Mouse (Mus musculus) kidney, adult 18-20 months (tissue): ENCODE measurements around the gene Senp6.
"Not testable (repeated sequence)": the region's sequence is repeated elsewhere in the genome, so short reads cannot be mapped to it uniquely, and the experiment has no call there.

Experiments used
- DNase-seq: peaks from one replicate; pipeline ENCODE4 v3.0.0; 2021

The Senp6 gene

DNA sequence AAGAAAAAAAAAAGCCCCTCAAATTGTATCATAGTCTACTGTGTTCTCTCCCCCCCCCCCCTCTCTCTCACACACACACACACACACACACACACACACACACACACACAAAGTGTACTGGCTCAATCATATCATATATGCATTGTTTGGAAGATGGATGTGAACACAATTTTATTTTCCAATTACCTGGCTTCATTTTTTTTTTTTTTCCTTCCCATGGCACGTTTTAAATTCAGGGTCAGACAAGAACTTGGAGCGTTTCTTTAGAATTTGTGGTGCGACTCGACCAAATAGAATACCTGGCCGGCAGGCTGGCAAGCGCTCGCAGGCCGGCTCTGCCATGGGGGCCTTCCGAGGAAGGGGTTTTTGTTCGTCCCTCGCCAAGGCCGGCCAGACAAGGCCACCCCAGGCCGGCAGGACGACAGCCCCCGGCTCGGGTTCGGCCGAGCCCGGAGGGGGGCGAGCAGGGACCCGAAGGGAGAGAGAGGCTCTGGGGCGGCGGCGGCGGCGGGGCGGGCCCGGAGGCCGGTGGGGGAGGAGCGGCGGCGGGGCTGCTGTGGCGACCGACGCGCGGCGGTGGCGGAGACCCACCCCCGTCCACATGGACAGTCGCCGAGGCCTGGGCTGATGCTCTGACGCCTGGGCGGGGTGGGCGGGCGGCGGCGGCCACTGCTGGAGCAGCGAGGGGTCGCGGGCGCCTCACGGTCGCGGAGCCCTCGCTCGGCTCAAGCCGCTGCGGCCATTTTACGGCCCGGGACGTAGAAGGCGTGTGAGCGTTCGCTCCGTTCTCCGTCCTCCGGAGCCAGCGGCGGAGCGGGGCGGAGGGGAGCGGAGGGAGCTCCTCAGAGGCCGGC is at the start of gene Senp6:
Gene Senp6, plus strand, starts transcription at position 537 of the 854 bp plus-strand sequence.
- peak; percentile 82 for DNase-seq

DNA sequence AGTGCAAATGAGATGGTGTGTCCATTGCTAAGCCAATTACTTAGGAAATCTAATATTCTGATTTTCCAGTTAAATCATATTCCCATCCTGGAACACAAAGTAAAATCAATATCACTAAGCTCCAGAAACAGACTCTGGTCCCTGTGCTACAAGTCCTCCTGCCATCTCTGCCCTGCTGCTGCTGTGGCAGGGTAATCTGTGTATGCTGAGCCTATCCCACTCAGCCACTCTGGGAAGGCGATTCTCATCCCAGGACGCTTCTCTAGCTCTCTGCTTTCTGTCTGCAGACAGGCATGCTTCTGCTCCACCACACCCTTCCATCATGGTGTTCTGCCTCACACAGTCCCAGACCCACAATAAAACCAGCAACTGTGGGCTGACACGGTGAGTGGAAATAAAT is 46.3 kb upstream of the Senp6 start:
- DNase-seq, result no peak

DNA sequence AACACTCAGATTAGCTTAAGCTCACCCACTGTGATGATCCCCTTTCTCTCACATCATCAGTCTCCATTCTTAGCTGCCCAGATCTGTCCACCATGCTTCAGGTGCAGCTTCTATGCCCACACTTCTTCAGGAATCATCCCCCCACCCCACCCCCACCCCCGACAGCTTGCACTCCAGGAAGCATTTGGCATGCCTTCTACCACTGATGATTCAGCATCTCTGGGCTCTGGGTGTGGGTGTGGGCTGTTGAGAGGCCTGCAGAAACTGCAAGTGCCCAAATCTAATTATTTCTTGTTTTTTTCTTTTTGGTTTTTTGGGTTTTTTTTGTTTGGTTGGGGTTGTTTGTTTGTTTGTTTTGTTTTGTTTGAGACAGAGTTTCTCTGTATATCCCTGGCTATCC is 45.1 kb upstream of the Senp6 start:
- no peak for DNase-seq

DNA sequence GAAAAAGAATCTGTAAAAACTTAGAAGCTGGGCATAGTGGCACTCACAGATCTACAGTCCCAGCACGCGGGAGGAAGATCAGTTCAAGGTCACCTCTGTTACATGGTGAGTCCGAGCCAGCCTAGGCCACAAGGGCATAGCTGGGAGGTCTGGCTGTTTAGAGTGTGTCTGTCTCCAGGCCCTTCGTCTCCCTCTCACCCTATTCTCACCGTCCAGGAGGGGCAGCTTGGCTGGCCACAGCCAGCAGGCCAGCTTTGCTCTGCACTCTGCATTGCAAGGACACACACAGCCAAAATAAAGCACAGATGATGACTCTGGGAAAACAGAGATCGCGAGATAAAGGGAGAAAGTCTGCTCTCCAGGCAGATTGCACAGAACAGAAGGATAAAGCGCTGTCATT is 43.9 kb upstream of the Senp6 start:
- DNase-seq, result no peak

DNA sequence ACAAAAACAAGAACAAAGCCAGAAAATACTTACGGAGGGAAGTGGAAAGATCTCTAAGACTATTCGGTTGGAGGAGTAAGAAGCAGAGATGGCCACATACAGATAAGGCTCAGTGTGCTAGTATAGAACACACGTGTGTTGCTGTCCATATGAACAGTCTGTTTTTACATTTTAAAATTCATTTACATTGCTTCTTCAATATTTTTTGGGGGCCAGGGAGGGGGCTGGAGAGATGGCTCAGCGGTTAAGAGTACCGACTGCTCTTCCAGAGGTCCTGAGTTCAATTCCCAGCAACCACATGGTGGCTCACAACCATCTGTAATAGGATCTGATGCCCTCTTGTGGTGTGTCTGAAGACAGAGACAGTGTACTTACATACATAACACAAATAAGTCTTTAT is 41.4 kb upstream of the Senp6 start:
- DNase-seq, result not testable (repeated sequence)

DNA sequence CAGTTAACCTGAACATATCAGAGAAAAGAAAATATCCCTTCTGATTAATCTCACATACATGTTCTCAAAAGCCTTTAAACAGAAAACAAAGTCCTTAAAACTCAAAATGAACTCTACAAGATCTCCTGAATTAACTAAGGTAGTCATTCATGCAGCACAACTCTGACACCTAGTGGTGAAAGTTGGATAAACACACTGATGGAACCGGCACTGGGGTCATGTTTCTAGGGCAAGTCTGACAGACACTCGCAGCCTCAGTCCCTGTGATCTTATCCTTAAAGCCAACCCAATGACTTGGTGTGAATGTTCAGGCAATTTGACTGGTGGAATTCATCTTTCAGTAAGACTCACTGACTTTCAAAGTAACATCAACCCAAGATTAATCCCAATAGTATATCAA is 40.7 kb upstream of the Senp6 start:
- DNase-seq, result peak; percentile 64

DNA sequence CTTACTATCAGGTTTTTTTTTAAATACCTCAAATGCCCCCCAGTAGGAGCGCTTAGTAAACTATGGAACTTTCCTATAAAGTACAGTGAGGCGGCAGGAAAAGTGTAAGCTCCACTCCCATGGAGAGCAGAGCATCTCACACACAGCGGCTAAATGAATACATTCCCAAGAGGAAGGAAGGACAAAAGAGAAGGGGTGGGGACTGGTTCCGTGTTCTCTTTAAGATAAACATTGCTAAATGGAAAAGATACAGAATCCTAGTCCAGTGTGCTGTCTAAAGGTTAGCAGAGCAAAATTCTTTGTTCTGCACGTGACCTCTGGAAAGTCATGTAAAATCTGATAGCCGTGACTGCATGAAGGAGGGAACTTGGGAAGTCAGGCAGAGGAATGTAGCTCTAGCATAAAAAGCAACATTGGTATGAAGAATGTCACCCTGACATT is 40.1 kb upstream of the Senp6 start:
- DNase-seq, result no peak

DNA sequence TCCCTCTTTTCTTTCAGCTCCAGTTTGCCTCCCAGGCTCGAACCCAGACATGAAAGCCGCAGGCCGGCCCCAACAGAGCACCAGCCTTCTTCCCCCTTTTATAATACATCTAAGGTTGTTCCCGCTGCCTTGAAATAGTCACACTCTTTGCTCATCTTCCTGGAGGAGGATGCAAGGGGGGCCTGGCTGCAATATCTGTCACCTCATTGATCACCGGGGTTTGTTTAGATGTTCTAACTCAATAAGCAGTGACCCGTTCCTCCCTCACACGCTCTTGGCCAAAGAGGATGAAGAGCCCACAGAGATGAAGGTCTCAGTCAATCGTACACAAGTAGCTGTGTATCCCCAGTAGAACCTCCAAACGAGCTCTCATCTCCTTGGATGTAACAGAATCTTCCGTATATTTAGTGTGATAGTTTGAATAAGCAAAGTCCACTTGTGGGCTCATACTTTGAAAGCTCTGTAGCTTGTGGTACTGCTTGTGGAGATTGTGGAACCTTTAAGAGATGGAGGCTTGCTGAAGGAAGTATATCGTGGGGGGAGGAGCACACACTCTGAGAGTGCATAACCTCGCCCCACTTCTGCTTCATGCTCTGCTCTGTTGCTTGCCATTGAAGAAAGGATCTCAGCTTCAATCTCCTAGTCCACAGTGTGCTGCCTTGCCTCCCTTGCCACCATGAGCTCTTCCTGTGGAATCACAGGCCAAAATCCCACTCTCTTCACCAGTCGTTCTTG is 29.3 kb upstream of the Senp6 start:
- no peak for DNase-seq

DNA sequence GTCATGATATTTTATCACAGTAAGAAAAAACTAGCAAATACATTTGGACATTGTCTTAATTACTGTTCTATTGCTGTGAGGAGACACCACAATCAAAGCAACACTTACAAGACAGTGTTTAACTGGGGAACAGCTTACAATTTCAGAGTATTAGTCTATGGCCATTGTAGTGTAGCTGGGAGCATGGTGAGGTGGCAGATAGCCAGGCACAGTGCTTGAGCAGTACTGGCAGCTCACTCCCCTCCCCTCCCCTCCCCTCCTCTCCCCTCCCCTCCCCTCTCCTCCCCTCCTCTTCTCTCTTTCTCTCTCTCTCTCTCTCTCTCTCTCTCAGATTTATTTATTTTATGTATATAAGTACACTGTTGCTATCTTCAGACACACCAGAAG is 28.7 kb upstream of the Senp6 start:
- no peak for DNase-seq

DNA sequence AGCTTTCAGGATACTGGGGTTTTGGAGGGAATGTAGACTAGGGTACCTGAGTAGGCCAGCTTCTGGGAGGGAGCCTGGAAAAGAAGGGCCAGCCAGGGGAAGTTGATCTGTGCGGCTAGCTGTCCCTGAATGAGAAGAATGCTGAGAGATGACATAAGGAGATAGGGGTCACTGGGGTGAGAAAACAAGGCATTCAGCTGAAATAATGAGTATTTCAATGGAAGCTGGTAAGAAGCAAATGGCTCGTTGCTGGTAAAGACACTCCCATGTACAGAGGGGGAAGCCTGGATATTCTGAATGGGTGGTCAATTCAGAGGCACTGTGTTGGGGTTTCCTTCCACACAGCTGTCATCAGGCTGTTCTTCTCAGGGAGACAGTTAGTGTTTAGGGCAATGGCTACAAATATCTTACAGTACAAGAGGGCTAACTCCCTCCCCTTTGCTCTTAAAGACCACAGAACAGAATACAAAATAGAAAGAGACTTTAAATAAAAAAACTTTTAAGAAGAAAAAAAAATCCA is 27.3 kb upstream of the Senp6 start:
- no peak for DNase-seq

DNA sequence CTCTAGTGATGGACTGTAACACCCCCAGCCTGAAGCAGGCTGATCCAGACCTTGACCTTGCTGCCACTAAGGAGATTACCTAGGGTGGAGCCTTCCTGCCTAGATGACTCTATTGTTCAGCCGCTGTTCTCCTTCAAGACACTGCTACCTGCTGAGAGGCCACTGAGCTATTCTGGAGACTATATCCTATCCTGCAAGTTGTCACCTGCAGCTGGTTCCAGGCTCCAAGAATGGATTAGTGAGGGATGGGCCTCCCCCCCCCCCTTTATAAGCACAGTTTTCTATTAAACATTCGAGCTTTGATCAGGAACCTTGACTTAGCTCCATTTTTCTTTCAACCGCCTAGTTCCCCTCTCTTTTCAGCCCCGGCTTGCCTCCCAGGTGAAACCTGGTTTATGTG is 22.4 kb upstream of the Senp6 start:
- DNase-seq, result not testable (repeated sequence)

DNA sequence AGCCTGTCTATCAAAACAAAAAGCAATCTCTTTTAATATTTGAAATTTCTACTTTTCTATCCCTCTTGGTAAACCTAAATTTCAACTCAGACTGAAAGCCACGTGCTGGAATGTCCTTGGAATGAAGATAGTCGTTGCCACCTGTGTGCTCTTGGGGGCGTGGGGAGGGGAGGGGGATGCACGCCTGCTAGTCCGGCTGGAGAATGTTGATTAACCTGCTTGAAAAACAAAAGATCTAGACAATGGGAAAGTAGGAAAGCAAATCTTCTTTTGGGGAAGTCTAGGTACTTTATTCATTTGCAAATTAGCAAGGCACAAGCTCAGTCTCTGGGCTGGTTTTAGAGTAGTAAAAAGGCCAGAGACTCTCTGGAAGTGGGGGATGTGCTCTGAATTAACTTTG is 17.4 kb upstream of the Senp6 start:
- not testable (repeated sequence) for DNase-seq

DNA sequence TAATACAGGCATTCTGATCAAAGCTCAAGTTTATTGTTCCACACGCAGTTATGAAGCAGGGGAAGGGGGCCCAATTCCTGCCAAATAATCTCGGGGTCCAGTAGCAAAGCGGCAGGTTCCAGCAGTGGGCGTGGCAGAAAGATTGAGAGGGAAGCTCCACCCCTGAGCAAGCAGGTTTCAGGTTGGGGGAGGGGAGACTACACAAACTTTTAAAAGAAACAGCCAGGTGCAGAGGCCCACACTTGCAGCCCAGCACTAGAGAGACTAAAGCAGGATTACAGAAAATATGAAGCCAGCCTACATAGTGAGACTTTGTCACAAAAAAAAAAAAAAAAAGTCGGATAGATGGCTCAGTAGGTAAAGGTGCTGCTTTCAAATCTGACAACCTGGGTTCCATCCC is 13.8 kb upstream of the Senp6 start:
- DNase-seq, result no peak

DNA sequence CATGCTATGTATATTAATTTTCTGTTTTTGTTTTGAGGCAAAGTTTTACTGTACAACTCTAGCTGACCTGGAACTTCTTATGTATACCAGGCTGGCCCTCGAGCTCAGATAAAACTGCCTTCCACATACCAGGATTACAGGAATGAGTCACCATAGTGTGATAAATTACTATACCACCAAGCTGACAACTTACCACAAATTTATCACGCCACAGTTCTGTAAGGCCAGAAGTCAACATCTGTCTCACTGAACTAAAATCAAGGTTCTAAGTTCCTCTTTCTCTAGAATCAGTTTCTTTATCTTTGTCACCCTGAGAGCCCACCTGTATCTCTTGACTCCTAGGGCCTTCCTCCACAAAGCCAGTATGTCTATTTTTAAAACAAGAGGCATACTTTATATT is 9.0 kb upstream of the Senp6 start:
- no peak for DNase-seq

DNA sequence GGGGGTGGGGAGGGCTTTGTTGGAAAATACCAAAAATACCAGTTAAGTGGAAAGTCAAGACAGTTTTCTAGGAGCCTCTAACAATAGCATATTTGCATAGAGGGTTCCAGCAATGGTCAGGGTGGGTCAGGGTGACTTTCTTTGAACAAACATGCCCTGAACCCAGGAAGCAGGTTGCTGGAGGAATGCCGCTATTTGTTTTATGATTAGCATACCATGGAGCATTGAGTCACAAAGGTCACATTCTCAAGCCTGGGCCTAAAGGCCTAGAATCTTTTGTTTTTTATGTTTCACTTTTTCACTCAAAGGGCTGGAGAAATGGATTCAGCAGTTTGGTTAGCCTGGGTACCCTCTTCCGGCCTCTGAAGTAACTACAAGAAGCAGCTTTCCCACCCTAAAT is 1.2 kb upstream of the Senp6 start:
- not testable (repeated sequence) for DNase-seq

DNA sequence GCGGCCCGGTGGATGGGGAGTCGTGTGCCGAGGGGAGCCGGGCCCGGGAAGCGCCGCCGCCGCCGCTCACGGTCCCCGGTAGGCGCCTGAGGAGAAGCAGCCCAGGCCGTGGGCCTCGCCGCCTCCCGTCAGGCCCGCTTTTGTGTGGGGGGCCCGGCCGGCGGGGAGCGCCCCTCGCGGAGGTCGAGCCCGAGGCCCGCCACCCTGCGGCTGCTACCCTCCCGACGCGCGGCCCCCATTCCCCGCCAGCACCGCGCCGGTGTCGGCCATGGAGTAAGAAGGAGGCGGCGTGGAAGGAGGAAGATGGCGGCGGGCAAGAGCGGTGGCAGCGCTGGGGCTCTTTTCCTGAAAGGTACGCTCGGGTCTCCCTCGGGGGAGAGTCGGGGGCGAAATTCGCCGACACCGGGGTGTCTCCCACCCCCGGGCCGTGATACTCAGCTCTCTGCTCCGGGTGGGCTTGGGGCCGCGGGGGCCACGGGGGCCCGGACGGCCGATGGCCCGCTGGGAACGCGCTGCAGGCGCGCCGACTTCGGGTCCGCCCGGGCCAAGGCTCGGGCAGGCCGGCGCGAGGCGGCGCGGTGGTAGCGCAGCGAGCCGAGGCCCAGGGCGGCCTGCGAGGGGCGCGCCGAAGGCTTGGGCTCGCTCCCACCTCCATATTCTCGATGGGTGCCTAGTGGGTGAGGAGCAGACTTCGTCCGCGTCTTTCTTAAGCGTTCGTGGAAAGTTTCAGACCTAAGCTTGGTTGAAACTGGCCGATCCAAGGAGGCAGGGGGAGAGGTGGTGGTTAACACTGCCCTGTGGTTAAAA is 721 bp downstream of the Senp6 start:
- peak; percentile 87 for DNase-seq

DNA sequence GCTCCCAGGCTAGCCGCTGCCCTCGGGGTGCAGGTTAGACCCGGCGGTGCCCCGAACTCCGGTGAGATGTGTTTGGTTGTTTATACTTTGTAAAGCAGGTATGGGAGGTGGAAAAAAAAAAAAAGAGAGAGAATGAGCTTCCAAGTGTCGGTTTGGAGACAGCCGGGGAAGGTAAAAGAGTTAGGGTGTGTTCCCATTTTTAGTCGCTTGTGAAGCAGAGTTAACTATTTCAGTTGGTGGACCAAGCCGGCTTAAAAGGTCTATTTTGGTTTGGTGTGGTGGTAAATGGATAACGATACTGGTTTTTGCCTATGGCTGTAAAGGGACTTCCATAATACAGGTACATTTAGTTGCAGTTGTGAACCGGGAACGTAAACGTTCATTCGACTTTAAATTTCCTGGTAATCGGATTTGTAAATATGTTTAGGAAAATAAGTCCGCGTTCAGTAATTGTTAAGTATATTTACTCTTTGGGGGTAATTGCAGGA is 1.4 kb downstream of the Senp6 start:
- DNase-seq, result no peak

DNA sequence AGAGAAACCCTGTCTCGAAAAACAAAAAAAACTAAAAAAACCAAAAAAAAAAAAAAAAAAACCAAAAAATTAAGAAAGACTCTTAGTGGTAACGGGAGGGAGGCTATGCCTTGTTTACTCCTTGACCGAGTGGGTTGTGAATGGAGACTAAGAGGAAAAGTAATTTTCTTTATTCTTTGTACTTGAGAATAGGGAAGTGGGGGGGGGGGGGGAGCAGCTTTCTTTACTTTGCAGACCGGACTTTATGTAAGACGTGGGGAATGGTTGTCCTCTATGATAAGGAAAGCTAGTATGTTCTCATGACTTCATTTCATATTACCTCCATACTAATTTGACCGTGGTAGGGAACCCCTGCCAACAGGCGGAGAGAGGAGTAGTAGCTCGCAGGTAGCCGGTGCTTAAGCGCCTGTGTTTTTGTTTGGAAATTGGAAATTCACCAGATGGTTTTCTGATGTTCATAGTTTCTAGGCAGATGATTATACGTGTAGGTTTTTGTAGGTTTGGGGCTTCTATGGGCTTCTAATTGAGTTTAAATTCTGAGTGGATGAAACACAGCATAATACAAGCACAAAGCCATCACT is 2.1 kb downstream of the Senp6 start:
- DNase-seq, result no peak

DNA sequence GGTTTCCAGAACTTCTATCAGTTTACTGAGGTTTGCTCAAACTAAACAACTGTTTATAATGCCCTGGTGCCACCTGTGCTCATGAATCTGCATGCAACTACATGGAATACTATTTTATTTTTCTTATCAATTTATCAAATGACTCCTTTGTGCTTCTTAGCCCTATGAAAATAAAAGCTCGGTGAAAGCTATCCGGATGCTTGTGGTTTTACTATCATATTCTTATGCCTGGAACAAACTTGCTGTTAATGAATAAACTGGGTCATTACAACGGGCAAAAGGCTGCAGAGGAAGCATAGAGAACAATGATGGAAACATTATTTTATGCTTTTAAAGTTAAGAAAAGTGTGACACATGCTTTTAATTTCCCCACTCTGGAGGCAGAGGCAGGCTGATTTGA is 3.3 kb downstream of the Senp6 start:
- no peak for DNase-seq

DNA sequence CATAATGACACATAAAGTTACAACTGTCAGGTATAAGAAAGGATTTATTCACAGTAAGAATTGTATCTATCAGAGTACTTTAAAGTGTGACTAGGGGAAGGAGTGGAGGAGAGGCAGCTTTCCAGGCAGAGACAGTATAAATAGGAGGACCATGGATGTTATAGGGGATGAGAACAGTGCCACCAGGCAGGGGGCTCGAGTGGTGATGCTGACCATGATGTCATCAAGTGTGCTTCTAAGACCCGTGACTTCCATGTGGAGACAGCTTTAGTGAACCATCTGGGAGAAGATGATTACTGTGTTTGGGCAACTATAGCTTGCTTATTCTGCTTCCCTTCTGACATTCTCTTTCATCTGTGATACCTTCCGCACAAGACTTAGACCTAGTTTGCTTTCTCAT is 4.9 kb downstream of the Senp6 start:
- DNase-seq, result no peak

DNA sequence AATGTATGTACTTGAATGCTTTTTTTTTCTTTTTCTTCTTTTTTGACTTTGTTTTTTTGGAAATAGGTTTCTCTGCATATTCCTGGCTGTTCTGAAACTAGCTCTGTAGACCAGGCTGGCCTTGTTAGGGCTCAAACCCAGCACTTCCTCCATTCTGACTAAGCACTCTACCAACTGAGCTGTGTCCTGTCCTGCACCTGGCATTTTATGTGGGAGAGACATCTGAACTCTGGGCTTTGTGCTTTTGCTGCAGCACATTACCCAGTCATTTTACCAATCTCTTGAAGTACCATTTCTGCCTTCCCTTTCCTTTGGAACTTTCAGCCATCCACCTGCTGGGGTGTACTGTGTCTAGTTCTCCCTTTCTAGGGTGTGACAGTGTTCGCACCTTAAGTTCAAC is 7.4 kb downstream of the Senp6 start:
- no peak for DNase-seq

DNA sequence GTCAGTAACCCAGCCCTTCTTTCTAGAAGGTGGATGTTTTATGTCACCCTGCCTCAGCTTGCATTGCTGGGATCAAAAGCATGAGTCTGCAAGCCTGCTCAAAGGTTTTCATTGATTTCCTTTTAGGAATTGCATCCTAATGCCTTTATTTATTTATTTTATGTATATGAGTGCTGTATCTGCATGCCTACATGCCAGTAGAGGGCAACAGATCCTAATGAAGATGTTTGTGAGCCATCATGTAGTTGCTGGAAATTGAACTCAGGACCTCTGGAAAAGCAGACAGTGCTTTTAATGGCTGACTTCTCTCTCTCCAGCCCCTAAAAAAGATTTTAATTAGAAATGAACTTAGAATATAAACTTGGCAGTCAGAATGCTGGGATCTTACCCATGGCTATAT is 8.2 kb downstream of the Senp6 start:
- DNase-seq, result no peak

DNA sequence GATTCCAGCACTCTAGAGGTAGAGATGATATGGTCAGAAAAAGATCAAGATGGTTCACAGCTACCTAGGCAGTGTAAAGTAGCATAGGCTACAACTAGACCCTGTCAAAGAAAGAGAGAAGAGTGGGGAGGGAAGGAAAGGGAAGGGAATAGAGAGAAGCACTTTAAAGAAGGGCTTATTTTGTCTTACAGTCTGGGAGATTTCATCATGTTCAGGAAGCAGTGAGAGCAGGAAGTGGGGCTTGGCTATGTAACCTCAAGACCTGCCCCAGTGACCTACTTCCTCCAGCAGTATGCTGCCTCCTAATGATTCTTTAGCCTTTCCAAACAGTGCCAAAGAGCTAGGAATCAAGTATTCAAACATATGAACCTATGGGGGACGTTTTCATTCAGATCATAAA is 14.2 kb downstream of the Senp6 start:
- DNase-seq, result no peak
